Mouse (Mus musculus) forebrain, embryonic 15.5 days (tissue): ENCODE data around the gene Osgep. TPM values are rescaled to one million over a fixed set of nuclear protein-coding genes. Genes with fewer than 3 reads are reported as not detected.
A peak's percentile ranks its signal among the peaks of the same experiment; 100 is the strongest.
"Not testable (repeated sequence)": the region's sequence is repeated elsewhere in the genome, so short reads cannot be mapped to it uniquely, and the experiment has no call there.

Experiments used
- ATAC-seq: fragments of 200-750 bp; cut with Nextera tagmentation; replicated peaks from 2 replicates; pipeline ENCODE4 v1.8.0; 2017; ENCODE audit warnings: mild to moderate bottlenecking, moderate TSS enrichment, moderate library complexity
- H3K27ac ChIP-seq: fragments of 300-500 bp; sonication (generic); replicated peaks from 2 replicates; pipeline ENCODE4 v1.5.1; 2015; ENCODE audit warnings: mild to moderate bottlenecking, inconsistent platforms
- H3K27me3 ChIP-seq: fragments of 300-500 bp; sonication (generic); 2 replicates; pipeline ENCODE4 v1.6.1; 2015; ENCODE audit warnings: inconsistent platforms
- H3K36me3 ChIP-seq: fragments of 300-500 bp; sonication (generic); 2 replicates; pipeline ENCODE4 v1.6.1; 2015; ENCODE audit warnings: mild to moderate bottlenecking, inconsistent platforms
- H3K4me1 ChIP-seq: fragments of 300-500 bp; sonication (generic); 2 replicates; pipeline ENCODE4 v1.6.1; 2015; ENCODE audit warnings: inconsistent platforms
- H3K4me2 ChIP-seq: fragments of 300-500 bp; sonication (generic); replicated peaks from 2 replicates; pipeline ENCODE4 v1.6.1; 2015; ENCODE audit warnings: mild to moderate bottlenecking, inconsistent platforms
- H3K4me3 ChIP-seq: fragments of 300-500 bp; sonication (generic); 2 replicates; pipeline ENCODE4 v1.5.1; 2015; ENCODE audit warnings: mild to moderate bottlenecking, inconsistent platforms
- H3K9ac ChIP-seq: fragments of 300-500 bp; sonication (generic); replicated peaks from 2 replicates; pipeline ENCODE4 v1.6.1; 2015; ENCODE audit warnings: mild to moderate bottlenecking, inconsistent platforms
- H3K9me3 ChIP-seq: fragments of 300-500 bp; sonication (generic); 2 replicates; pipeline ENCODE4 v1.6.1; 2016; ENCODE audit warnings: inconsistent platforms
- WGBS: fragments of 180-500 bp; shearing (Covaris S2); methylation state at CpG from one replicate; pipeline ENCODE4 v1.1.7; 2015; ENCODE audit warnings: mixed read lengths; 5-methylcytosine and 5-hydroxymethylcytosine counted together
- polyA plus RNA-seq: library from polyadenylated mRNA; unstranded; fragments of >200 nt; fragmentation: Nextera tagmentation; extraction: Ambion mirVana; gene quantifications from 2 replicates; pipeline ENCODE4 v1.2.1, GENCODE M21; 2015

The Osgep gene
- polyA plus RNA-seq, 1 experiment from 2014 or later: 145 TPM

DNA sequence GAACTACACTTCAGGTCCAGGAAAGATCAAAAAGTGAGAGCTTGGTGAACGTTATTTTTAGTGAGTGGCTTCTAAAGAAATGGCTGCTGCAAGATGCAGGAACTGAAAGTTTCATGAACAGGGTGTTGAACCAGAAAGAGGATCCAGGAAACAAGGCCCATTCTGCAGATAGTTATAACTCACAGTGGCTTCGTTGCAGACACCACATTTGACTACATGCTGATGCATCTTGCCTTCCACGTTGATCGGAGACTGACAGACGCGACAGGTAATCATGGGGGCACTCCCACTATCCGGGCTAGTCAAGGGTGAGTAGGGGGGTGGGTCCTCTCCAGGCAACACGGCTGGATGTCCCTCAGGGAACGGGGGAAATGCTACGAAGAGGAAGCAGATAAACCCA lies 5.3 kb upstream of the Osgep start:
- Histone ChIP-seq H3K27ac (peak overlapping the region; percentile 84), H3K4me2 (peak overlapping the region; percentile 71), H3K9ac (peak overlapping the region; percentile 91), H3K9me3 (no peaks in the 10 kb centered on the region), H3K36me3 (peaks cover 35% of the 10 kb centered on the region), H3K4me3 (peak overlapping the region; percentile 78), H3K27me3 (no peaks in the 10 kb centered on the region), H3K4me1 (peaks cover 38% of the 10 kb centered on the region)
- ATAC-seq: no peak
- WGBS: 12% methylated on average over 10 of the region's 10 CpGs

DNA sequence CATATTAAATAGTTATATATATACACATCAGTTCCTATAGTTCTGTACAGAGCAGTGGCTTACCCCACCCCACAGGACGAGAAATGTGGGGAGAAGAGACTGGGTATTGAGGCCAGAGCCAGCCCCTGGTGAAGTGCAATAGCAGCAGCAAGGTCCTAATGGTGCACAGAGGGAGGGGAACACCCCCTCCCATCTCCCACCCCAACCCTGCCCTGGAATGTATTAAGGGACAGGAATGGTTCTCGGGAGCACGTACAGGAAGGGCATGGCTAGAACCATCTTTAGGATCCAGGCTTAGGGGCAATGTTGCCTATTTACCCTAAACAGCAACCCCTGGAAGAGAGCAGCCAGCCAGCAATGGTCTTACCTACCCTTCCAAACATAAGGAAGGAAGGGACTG lies 2.7 kb upstream of the Osgep start:
- Histone ChIP-seq H3K27me3 (no peaks in the 10 kb centered on the region), H3K36me3 (peaks cover 35% of the 10 kb centered on the region), H3K9me3 (no peaks in the 10 kb centered on the region), H3K4me1 (peaks cover 46% of the 10 kb centered on the region), H3K4me2 (no peak overlapping the region), H3K9ac (no peak overlapping the region), H3K4me3 (no peak overlapping the region), H3K27ac (no peak overlapping the region)
- WGBS: 72% methylated on average over 3 of the region's 3 CpGs
- no peak for ATAC-seq

DNA sequence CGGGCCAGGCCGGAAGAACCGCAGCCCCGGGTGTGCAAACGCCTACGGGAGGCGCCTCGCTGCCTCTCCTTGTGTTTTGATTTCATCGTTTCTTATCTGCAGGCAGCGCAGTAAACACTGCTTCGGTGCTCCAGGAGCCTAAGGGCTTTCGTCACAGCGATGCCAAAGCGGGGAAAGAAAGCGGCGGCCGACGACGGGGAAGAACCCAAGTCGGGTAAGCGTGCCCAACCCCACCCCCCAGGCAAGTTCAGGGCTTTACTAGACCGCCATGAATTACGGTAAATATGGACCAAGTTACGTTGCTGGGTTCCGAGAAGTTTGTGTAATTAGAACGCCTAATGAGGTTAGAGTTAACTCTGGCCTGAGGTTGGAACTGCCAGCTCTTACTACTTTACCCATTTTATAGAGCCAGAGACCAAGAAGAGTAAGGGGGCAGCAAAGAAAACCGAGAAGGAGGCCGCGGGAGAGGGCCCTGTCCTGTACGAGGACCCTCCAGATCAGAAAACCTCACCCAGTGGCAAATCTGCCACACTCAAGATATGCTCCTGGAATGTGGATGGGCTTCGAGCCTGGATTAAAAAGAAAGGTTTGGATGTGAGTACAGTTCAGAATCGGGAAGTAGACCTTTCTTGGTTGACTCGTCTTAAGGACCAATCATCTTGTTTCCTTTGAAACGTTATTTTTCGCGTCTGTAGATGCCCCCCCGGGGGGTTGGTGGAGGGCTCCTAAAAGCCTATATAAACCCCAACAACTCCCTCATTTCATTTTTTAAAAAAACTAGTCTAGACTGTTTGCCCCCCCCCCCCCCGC lies 623 bp upstream of the Osgep start:
- under 1% methylated on average over 38 of the region's 38 CpGs for WGBS

DNA sequence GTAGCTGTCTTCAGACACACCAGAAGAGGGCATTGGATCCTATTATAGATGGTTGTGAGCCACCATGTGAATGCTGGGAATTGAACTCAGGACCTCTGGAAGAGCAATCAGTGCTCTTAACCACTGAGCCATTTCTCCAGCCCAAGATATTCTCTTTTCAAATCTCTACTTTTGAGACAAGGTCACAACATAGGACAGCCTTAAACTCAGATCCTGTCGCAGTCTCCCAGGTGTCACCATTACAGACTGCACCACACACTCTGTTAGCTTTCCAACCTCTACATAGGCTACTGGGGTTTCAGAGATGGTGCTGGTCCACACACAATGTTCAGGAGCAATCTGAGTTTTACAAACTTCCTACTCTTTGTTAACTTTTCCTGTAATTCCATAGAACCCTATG lies 1.3 kb downstream of the Osgep start:
- H3K4me1 ChIP-seq: peaks cover 30% of the 10 kb centered on the region
- H3K9ac ChIP-seq: peak overlapping the region; percentile 93
- ATAC-seq, H3K9me3 ChIP-seq, H3K27me3 ChIP-seq, H3K27ac ChIP-seq: not testable (repeated sequence)
- 80% methylated on average over 1 of the region's 1 CpGs for WGBS
- H3K36me3 ChIP-seq: peaks cover 32% of the 10 kb centered on the region
- H3K4me2 ChIP-seq: peak overlapping the region; percentile 91
- peak overlapping the region; percentile 95 for H3K4me3 ChIP-seq

More for the DNA sequence above, 623 bp upstream of the Osgep start:
- H3K4me1 ChIP-seq: peaks cover 42% of the 10 kb centered on the region
- H3K4me3 ChIP-seq: peak overlapping the region; percentile 95
- peak overlapping the region; percentile 93 for H3K9ac ChIP-seq
- peak; percentile 11 for ATAC-seq
- H3K9me3 ChIP-seq: no peaks in the 10 kb centered on the region
- peaks cover 35% of the 10 kb centered on the region for H3K36me3 ChIP-seq
- peak overlapping the region; percentile 91 for H3K4me2 ChIP-seq
- no peaks in the 10 kb centered on the region for H3K27me3 ChIP-seq
- H3K27ac ChIP-seq: peak overlapping the region; percentile 93

DNA sequence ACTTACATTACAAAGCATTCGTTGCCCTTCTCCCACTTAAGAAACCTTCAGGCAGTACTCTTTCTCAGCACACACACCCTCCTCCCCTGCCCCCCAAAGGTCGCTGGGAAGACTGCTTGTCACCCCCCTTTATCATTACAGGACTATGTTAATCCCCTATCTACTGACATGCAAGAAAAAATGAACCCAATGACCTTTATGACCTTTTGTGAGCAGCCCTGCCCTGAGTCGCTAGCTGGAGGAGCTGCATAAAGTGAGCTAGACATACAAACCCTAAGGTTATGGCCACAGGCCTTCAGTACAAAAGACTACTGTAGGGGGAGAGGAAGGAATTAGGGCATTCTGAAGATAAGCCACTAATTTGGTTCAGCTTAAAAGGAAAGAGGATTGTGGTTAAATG lies 13.3 kb downstream of the Osgep start:
- Histone ChIP-seq H3K4me3 (no peak overlapping the region), H3K36me3 (peaks cover 42% of the 10 kb centered on the region), H3K27ac (no peak overlapping the region), H3K4me1 (no peaks in the 10 kb centered on the region), H3K9ac (no peak overlapping the region), H3K9me3 (no peaks in the 10 kb centered on the region), H3K4me2 (no peak overlapping the region), H3K27me3 (no peaks in the 10 kb centered on the region)
- no peak for ATAC-seq
- 56% methylated on average over 3 of the region's 3 CpGs for WGBS

DNA sequence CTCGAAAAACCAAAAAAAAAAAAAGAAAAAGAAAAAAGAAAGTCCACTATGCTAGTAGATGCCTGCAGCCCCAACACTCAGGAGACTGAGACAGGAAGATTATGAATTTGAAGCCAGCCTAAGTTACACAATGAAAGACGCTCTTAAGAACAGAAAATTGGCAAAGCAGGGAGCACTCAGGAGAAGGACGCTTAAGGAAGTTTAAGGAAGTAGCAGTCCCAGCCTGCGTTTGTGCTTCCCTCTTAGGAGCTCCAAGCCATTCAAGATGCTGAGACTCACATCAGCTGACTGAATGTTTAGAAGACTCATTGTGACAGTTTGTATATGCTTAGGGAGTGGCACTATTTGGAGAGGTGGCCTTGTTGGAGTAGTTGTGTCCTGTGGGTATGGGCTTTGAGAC lies 16.6 kb downstream of the Osgep start:
- no peak for ATAC-seq
- Histone ChIP-seq H3K27ac (no peak overlapping the region), H3K9me3 (no peaks in the 10 kb centered on the region), H3K4me3 (no peak overlapping the region), H3K27me3 (no peaks in the 10 kb centered on the region), H3K9ac (no peak overlapping the region), H3K4me1 (peaks cover 7% of the 10 kb centered on the region), H3K4me2 (no peak overlapping the region), H3K36me3 (peaks cover 14% of the 10 kb centered on the region)
- WGBS: 78% methylated on average over 4 of the region's 4 CpGs

DNA sequence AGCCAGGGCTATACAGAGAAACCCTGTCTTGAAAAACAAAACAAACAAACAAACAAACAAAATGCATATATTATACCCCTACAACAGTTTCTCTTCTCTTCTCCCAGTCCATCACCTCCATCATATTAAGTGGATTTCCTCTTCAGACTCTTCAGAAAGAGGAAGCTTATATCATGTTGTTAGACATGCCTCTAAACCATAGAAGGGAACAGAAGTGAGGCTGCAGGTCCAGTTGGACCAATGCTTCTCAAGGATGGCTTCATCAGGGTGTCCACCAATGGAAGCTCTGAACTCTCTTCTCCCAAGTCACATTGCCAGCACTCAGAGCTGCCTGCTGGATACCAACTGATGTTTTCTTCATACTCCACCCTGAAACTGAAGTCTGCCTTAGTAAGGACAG lies 19.4 kb downstream of the Osgep start:
- not testable (repeated sequence) for H3K4me1 ChIP-seq, H3K9me3 ChIP-seq, H3K27ac ChIP-seq, H3K4me3 ChIP-seq, ATAC-seq, H3K4me2 ChIP-seq, H3K27me3 ChIP-seq, H3K36me3 ChIP-seq, H3K9ac ChIP-seq

DNA sequence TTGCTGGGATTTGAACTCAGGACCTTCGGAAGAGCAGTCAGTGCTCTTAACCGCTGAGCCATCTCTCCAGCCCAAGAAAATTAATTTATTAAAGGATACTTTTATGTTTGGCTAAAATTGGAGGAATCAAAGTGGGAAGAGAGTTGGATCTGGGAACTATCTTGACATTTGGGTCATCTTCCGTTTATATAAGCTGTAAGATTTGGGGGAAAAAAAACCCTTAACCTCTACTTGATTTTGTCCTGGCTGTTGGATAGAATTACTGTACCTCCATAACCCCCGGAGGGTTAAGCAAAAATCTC lies 19.9 kb downstream of the Osgep start:
- Histone ChIP-seq H3K4me3 (no peak overlapping the region), H3K36me3 (no peaks in the 10 kb centered on the region), H3K4me2 (no peak overlapping the region), H3K27me3 (no peaks in the 10 kb centered on the region), H3K4me1 (peaks cover 7% of the 10 kb centered on the region), H3K9me3 (no peaks in the 10 kb centered on the region), H3K9ac (no peak overlapping the region), H3K27ac (no peak overlapping the region)
- no peak for ATAC-seq
- WGBS: 86% methylated on average over 4 of the region's 4 CpGs

DNA sequence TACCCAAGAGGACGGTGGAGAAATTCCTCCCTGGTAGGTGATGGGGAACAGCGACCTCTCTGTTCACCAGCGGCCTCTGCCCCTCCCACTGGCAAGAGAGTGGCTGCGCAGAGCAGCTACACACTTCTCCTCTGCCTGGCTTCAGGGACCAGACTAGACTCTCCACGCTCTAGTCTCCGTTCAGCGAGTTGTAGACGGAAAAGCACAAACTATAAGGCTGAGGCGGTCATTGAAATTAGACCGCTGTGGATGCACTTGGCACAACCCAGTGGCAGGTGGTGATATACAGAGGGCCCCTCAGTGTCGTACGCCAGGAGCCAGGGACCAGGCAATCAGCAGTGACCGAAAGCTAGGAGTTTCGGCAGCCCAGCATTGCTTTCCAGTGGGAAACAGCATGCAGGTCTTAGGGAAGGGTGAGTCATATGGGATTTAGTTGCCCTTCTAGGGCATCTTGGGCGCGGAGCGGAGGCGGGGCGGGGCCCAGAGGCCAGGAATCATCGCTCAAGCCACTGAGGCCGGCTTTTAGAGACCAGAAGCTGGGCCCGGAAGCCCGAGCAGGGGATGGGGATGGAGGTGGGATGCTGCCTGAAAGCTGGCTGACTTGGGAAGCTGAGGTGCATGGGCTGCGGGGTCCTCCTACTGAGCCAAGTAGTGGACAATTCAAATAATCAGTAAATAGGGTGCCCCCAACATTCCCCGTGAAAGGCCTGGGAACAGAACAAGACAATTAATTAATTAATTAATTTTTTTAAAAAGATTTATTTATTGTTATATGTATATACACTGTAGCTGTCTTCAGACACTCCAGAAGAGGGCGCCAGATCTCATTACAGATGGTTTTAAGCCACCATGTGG lies 20.5 kb downstream of the Osgep start:
- H3K4me2 ChIP-seq: peak overlapping the region; percentile 56
- H3K9me3 ChIP-seq: no peaks in the 10 kb centered on the region
- ATAC-seq: peak; percentile 85
- H3K9ac ChIP-seq: peak overlapping the region; percentile 42
- no peaks in the 10 kb centered on the region for H3K27me3 ChIP-seq
- peak overlapping the region; percentile 39 for H3K4me3 ChIP-seq
- 4% methylated on average over 26 of the region's 26 CpGs for WGBS
- H3K27ac ChIP-seq: no peak overlapping the region; the same call in 1 of the 2 replicates
- H3K4me1 ChIP-seq: peaks cover 7% of the 10 kb centered on the region
- no peaks in the 10 kb centered on the region for H3K36me3 ChIP-seq

DNA sequence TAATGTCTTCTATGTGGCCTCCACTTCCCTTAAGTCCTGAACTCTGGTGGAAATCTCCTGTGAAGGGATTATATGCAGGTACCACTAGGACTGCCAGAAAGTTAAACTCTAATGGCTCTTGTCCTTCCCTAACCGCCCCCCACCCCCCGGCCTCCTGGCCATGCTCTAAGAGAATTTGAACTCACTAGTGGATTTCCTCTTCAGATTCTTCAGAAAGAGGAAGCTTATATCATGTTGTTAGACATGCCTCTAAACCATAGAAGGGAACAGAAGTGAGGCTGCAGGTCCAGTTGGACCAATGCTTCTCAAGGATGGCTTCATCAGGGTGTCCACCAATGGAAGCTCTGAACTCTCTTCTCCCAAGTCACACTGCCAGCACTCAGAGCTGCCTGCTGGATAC lies 26.7 kb downstream of the Osgep start:
- not testable (repeated sequence) for H3K4me3 ChIP-seq
- 93% methylated on average over 2 of the region's 2 CpGs for WGBS

DNA sequence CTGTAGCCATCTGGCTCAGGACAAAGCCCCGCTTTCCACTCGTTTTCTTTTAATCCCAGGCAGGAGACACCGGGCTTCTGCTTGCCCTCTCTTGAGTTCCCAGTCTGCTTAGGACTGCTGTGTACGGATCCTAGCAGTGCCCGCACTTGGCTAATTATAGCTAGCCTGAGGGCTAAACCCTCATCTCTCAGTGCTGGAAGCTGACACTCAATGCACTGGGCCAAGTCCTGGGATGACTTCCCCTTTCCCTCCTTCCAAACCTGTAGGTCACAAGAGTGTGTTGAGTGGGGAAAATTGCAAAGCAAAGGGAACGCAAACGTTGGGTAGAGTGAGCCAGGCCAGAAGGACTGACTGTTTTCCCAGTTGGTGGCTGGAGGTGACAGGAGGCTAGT lies 27.3 kb downstream of the Osgep start, which contains the start of gene Klhl33:
Gene Klhl33, minus strand, starts transcription at position 134 of the 392 bp plus-strand sequence.
- H3K4me3 ChIP-seq: peak within 1 kb of the TSS; percentile 52
- peak within 1 kb of the TSS; percentile 61 for H3K9ac ChIP-seq
- H3K27ac ChIP-seq: no peak within 1 kb of the TSS
- H3K36me3 ChIP-seq: no peaks in the 10 kb centered on the region
- H3K4me2 ChIP-seq: peak within 1 kb of the TSS; percentile 95
- 37% methylated on average over 7 of the region's 7 CpGs for WGBS
- 0 out of 2 replicates have a peak, but pooled peaks cover 8% of the 10 kb centered on the region for H3K27me3 ChIP-seq
- H3K4me1 ChIP-seq: peaks cover 13% of the 10 kb centered on the region
- 0 out of 2 replicates have a peak, but pooled peaks have one; percentile 26 for ATAC-seq
- no peaks in the 10 kb centered on the region for H3K9me3 ChIP-seq

More for the DNA sequence above, 26.7 kb downstream of the Osgep start:
- H3K27ac ChIP-seq, H3K27me3 ChIP-seq, H3K9me3 ChIP-seq, H3K4me2 ChIP-seq, H3K36me3 ChIP-seq, ATAC-seq, H3K9ac ChIP-seq: not testable (repeated sequence)
- H3K4me1 ChIP-seq: peaks cover 13% of the 10 kb centered on the region

DNA sequence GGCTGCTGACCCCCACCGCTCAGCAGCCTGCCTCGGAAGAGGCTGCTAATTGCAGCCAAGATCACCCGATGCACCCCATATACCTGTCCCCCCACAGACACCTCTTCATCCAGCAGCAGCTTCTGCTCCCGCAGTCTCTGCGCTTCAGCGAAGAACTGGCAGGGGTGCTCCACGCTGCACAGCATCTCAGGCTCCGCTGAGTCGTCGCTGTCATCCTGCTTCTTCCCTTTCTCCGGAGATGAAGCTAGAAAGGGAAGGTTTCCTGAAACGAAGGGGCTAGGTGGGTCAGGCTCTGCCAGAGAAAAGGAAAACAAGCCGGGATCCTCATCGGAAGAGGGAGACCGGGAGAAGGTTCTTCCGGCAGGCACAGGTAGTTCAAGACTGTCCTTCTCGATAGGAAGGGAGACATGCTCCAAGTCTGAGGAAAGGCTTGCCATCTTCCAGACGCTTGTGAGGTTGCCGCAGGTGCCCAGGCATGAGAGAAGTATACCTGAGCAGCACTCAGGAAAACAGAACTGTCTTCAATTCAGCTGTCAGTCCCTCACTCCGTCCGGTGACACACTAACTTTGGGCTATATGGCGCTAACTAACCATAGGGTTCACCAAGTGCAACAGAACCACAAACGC lies 27.8 kb downstream of the Osgep start:
- H3K4me1 ChIP-seq: peaks cover 13% of the 10 kb centered on the region
- H3K9ac ChIP-seq: peak overlapping the region; percentile 61
- H3K4me2 ChIP-seq: peak overlapping the region; percentile 95
- H3K9me3 ChIP-seq: no peaks in the 10 kb centered on the region
- 0 out of 2 replicates have a peak, but pooled peaks cover 8% of the 10 kb centered on the region for H3K27me3 ChIP-seq
- H3K36me3 ChIP-seq: no peaks in the 10 kb centered on the region
- ATAC-seq: peak; percentile 75
- WGBS: 16% methylated on average over 23 of the region's 23 CpGs
- peak overlapping the region; percentile 52 for H3K4me3 ChIP-seq
- no peak overlapping the region for H3K27ac ChIP-seq
